Mouse (Mus musculus) ES-E14 (cell line): ENCODE data around the gene Pnma1.

Source experiments
- CHD2 ChIP-seq: IDR thresholded peaks from 2 replicates; pipeline ENCODE4 v1.6.1; 2014; ENCODE audit warnings: mild to moderate bottlenecking, low read depth, low read length, inconsistent platforms
- HCFC1 ChIP-seq: IDR thresholded peaks from 2 replicates; pipeline ENCODE4 v1.6.1; 2012; ENCODE audit warnings: low read length, inconsistent platforms, borderline replicate concordance; ENCODE audit not compliant: insufficient read depth
- MAFK ChIP-seq: IDR thresholded peaks from 2 replicates; pipeline ENCODE4 v1.6.1; 2014; ENCODE audit warnings: mild to moderate bottlenecking, low read depth, low read length, inconsistent platforms; ENCODE audit not compliant: insufficient read depth
- ZC3H11A ChIP-seq: IDR thresholded peaks from 2 replicates; pipeline ENCODE4 v1.6.1; 2012; ENCODE audit warnings: low read depth, mild to moderate bottlenecking, inconsistent platforms, low read length, borderline replicate concordance

- TF ChIP-seq CHD2 (no peak), ZC3H11A (no peak), HCFC1 (no peak), MAFK (no peak)
Observed at GRCm38 (mm10) chr12:84128576-84128975, 19.7 kb downstream of the Pnma1 start.
